Mouse (Mus musculus): ENCODE results near the gene Sct. TPM values are rescaled to one million over a fixed set of nuclear protein-coding genes. Genes with fewer than 3 reads are reported as not detected.

Gene Sct
- total RNA-seq, 2 experiments from 2014 or later: not detected

GRCm38 (mm10) chr7:141231551-141231950 is 47.4 kb downstream of the Sct start:
- DNase-seq (ENCODE audit: low spot score in 2 of 2): no peak

GRCm38 (mm10) chr7:141231111-141231510 is 47.8 kb downstream of the Sct start:
- no peak for DNase-seq (ENCODE audit: low spot score in 2 of 2)

DNA sequence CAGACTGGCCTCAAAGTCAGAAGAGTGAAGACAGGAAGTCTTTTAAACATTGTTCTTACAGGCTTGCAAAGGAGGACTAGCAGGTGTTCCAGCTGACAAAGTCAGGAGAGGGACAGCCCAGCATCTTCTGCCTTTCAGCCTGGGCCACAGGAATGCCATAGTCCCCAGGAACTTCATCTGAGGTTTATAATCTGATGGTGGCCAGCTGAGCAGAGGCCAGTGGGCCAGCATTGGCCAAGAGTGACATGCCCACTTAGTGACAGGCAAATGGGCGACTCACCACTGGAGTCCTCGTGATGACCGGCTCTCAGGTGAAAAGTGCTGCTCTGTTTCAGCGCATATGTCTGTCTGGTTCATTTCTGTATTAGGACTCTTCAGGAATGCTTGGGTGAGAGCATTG is 48.4 kb downstream of the Sct start:
- DNase-seq (ENCODE audit: low spot score in 2 of 2): no peak

GRCm38 (mm10) chr7:141229702-141230101 is 49.2 kb downstream of the Sct start:
- DNase-seq (ENCODE audit: low spot score in 2 of 2): no peak

Other genes starting within 250 kb of the Sct start
- 10 to 100 TPM; 90.0 to 97.9 TPM for gene B4galnt4, start 218.0 kb downstream of the Sct start, total RNA-seq (2021)
- not detected for gene Pkp3, start 200.9 kb downstream of the Sct start, total RNA-seq (2021)
- gene Sigirr, start 178.6 kb downstream of the Sct start, total RNA-seq (2021): 1 to 10 TPM; 2.3 to 3.0 TPM
- not detected for gene Ano9, start 161.3 kb downstream of the Sct start, total RNA-seq (2021)
- 10 to 100 TPM; 67.8 to 71.3 TPM for gene Ptdss2, start 156.8 kb downstream of the Sct start, total RNA-seq (2021)
- 10 to 100 TPM; 26.8 to 34.3 TPM for gene Rnh1, start 106.3 kb downstream of the Sct start, total RNA-seq (2021)
- 100 to 1,000 TPM; 204 to 208 TPM for gene Hras, start 85.1 kb downstream of the Sct start, total RNA-seq (2021)
- 1 to 10 TPM; 4.9 to 6.7 TPM for gene Lrrc56, start 85.0 kb downstream of the Sct start, total RNA-seq (2021)
- not detected for gene Lmntd2, start 65.1 kb downstream of the Sct start, total RNA-seq (2021)
- 1 to 10 TPM in 1 of 2 experiments, under 1 TPM in 1; 0.83 to 1.2 TPM for gene Rassf7, start 63.3 kb downstream of the Sct start, total RNA-seq (2021)
- gene Phrf1, start 50.3 kb downstream of the Sct start, total RNA-seq (2021): 10 to 100 TPM; 66.9 to 77.2 TPM
- 1 to 10 TPM in 1 of 2 experiments, under 1 TPM in 1; 0.46 to 1.3 TPM for gene Irf7, start 12.7 kb downstream of the Sct start, total RNA-seq (2021)
- gene Cdhr5, start 2.3 kb downstream of the Sct start, total RNA-seq (2021): not detected
- under 1 TPM; 0.31 to 0.32 TPM for gene Drd4, start 12.9 kb upstream of the Sct start, total RNA-seq (2021)
- gene Deaf1, start 48.6 kb upstream of the Sct start, total RNA-seq (2021): 100 to 1,000 TPM; 180 to 199 TPM
- 10 to 100 TPM; 30.2 to 30.8 TPM for gene Tmem80, start 48.6 kb upstream of the Sct start, total RNA-seq (2021)
- 1 to 10 TPM; 5.5 to 7.8 TPM for gene Eps8l2, start 59.7 kb upstream of the Sct start, total RNA-seq (2021)
- 100 to 1,000 TPM; 129 to 140 TPM for gene Taldo1, start 113.1 kb upstream of the Sct start, total RNA-seq (2021)
- gene Gatd1, start 135.0 kb upstream of the Sct start, total RNA-seq (2021): 10 to 100 TPM; 37.4 to 37.6 TPM
- gene Cend1, start 150.4 kb upstream of the Sct start, total RNA-seq (2021): 100 to 1,000 TPM; 332 to 341 TPM
- gene Slc25a22, start 158.8 kb upstream of the Sct start, total RNA-seq (2021): 100 to 1,000 TPM; 366 to 390 TPM
- 1 to 10 TPM; 1.9 TPM for gene Pidd1, start 164.9 kb upstream of the Sct start, total RNA-seq (2021)
- gene Rplp2, start 168.2 kb upstream of the Sct start, total RNA-seq (2021): 100 to 1,000 TPM; 577 to 590 TPM
- gene Pnpla2, start 176.1 kb upstream of the Sct start, total RNA-seq (2021): 10 to 100 TPM; 32.4 to 36.6 TPM
- 1 to 10 TPM; 5.5 to 6.6 TPM for gene Cracr2b, start 182.0 kb upstream of the Sct start, total RNA-seq (2021)
- 10 to 100 TPM; 29.5 to 33.8 TPM for gene Cd151, start 188.3 kb upstream of the Sct start, total RNA-seq (2021)
- 10 to 100 TPM; 43.9 to 50.4 TPM for gene Polr2l, start 196.0 kb upstream of the Sct start, total RNA-seq (2021)
- gene Tspan4, start 196.1 kb upstream of the Sct start, total RNA-seq (2021): 10 to 100 TPM; 24.5 to 28.7 TPM

All from layer of hippocampus, postnatal 14 days (tissue).